Mouse (Mus musculus) brain, embryonic 14.5 days (tissue): Measurements from ENCODE around the gene Ust.

Source experiments
- CTCF ChIP-seq: fragments of 200-500 bp; IDR thresholded peaks from 2 replicates; pipeline ENCODE4 v1.5.1; 2012; ENCODE audit warnings: inconsistent platforms, mild to moderate bottlenecking, moderate library complexity, borderline replicate concordance; ENCODE audit not compliant: insufficient read depth, insufficient read length; ENCODE audit errors: extremely low read depth
- POLR2A ChIP-seq: fragments of 200-500 bp; IDR thresholded peaks from 2 replicates; pipeline ENCODE4 v1.6.1; 2012; ENCODE audit warnings: mild to moderate bottlenecking, inconsistent platforms, borderline replicate concordance; ENCODE audit not compliant: poor library complexity, insufficient read depth, insufficient read length, severe bottlenecking; ENCODE audit errors: extremely low read depth

DNA sequence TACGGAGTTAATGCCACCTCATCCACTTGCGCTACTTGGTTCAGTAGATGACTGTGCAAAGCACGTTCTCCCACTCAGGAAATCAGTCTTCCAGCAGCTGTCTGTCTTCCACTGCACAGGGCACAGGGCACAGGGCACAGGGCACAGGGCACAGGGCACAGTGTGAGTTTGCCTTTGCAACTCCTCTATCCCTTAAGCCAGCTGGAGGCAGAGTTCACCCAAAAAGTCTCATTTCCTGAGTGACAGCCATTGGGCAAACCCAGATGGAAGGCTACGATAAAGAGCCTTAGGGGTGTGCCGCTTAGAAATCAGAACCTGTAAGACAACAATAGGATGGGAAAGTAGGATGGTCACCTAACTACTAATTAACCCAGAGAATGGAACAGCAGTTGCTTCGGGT is 322.9 kb downstream of the Ust start:
- TF ChIP-seq CTCF (no peak), POLR2A (no peak)
